Mouse (Mus musculus): ENCODE data around the gene Bdnf.

The Bdnf gene

DNA sequence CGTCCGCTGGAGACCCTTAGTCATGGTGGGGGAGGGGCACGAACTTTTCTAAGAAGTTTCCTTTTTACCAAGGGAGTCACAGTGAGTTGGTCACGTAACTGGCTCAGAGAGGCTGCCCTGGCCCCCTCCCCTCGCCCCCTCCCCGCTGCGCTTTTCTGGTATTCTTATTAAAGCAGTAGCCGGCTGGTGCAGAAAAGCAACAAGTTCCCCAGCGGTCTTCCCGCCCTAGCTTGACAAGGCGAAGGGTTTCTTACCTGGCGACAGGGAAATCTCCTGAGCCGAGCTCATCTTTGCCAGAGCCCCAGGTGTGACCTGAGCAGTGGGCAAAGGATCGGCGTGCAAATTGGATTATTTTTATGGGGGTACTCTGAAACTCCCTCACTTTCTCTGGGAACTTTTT, at the start of gene Bdnf:
Bdnf (plus strand) TSS at position 169 of the 400 bp plus-strand sequence.
- DNase-seq (ENCODE audit: low read depth, low spot score), result no peak

DNA sequence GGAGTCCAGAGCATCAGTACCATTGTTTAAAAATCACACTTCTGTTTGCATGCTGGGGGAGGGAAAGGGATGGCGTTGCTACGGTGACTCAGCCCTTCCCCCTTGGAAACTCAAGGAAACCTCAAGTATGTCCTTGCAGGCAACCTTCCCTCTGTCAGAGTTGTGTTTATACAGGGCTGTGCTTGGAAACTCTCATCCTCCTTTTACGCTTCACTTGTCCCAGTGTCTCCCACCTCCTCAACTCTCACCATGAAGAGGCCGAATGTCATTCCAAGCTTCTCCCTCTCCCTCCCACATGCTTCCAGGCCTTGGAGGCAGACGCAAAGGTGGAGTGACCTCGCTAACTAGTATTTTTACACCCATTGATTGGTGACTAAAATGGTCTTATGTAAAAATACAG, 47.6 kb upstream of the Bdnf start:
- no peak for DNase-seq (ENCODE audit: low read depth, low spot score)

DNA sequence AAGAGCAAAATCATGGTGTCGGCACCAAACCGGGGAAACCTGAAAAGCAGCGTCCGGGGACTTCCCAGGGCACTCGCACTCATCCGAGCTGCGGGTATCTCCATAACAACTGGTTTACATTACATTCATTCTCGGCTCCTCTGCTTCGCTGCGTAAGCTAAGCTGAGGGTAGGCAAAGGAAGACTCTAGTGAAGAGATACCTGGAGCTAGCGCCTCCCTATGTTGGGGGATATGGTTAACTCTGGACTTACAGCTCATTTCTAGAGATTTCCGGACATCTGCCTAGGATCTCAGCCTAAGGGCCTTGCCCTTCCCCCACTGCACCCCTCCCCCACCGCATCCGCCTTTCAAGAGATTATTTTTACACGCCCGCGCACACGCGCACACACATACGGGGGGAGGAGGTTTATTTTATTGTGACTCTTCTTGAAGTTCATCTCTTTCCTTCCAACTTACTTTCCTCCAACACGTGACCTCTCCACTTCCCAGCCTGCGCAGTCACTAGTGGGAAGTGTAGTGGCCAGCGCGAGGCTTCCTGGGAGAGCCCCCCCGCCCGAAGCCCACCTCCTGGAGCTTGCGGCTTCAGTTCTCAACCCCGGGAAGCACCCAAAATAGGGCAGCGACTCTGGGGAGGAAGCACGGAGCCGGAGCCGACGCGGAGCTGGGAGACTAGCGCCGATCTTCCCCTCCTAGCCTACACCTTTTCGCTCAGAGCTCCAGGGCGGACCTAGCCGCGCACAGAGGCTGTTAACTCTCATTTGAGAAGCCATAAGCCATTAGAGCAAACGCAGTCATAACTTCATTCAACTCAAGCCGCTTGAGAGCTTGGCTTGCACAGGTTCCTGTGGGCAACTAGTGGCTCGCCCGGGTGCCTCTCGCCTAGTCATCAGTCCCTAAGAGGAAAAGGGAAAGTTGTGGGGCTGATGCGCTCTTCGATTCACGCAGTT, 718 bp upstream of the Bdnf start:
- no peak for DNase-seq (ENCODE audit: low read depth, low spot score)

DNA sequence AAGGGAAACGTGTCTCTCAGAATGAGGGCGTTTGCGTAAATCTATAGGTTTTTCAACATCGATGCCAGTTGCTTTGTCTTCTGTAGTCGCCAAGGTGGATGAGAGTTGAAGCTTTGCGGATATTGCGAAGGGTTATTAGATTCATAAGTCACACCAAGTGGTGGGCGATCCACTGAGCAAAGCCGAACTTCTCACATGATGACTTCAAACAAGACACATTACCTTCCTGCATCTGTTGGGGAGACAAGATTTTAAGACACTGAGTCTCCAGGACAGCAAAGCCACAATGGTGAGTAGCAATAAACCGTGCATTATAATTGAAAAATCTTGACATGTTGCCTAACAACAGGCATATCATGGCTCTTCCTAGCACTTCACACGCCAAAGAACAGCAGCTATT, 551 bp downstream of the Bdnf start:
- no peak for DNase-seq (ENCODE audit: low read depth, low spot score)

DNA sequence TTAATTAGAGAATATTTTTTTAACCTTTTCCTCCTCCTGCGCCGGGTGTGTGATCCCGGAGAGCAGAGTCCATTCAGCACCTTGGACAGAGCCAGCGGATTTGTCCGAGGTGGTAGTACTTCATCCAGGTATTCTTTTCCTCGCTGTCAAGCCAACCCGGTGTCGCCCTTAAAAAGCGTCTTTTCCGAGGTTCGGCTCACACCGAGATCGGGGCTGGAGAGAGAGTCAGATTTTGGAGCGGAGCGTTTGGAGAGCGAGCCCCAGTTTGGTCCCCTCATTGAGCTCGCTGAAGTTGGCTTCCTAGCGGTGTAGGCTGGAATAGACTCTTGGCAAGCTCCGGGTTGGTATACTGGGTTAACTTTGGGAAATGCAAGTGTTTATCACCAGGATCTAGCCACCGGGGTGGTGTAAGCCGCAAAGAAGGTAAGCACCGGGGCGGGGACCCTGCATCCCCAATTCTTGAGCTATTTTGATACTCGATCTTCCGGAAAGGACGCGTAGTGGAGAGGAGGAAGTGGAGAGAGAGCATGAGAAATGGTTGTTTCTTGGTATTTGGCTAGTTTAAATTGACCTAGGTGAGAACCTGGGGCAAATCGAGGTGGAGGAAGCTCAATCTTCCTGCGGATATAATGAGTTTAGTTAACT, 1.6 kb downstream of the Bdnf start:
- DNase-seq (ENCODE audit: low read depth, low spot score), result no peak

DNA sequence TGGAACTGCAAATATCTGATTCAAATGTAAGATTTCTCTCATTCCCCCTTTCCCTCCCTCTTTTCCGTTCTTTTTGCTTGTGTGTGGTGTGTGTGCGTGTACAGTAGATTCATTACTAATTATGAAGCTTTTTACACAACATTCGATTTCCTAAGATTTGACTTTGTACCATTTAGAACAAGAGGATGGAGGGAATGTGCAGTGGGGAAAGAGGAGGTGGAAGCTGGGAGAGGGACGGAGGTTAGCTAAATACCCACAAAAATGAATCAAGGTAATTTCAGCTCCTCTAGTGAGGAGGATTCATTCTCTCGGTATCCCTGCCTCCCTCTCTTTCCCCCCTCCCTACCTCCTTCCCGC, 2.1 kb downstream of the Bdnf start:
- DNase-seq (ENCODE audit: low read depth, low spot score), result no peak

DNA sequence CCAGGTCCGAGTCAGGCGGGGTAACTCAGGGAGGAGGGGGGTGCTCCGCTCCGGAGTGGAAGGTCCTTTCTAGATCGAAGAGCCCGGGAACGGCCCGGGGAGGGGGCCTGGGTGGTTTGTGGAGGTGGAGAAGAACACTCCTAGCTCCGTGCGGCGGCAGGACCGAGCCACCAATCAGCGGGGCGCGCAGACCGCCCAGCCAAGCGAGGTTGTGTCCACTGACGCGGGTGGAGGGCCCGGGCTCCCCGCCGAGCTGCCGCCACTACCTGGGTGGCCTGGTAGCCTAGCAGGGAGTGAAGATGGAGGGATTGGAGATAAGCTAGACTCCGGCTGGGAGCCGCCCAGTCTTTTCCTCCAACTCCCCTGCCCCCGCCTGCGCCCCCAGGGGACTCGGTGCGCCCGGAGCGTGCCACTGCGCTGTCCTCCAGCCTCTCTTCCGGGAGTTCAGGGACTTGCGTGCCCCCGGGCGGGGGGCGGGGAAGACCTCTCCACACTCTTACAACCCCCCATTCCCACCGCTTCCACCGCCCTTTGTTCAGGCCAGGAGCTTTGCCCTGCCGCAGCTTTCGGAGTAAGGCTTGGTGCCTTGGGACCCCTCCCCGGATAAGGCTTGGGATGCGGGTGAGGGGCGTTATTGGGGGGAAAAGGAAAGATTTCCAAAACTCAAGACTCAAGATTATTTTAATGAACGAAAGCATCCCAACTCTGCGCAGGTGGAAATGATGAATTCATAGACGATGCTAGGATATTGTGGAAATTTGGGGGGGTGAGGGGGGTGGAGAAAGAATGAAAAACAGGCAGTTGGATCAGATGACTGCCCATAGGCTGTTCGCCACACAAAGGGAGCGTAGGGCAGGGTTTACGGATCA, 3.0 kb downstream of the Bdnf start:
- peak; percentile 51 for DNase-seq (ENCODE audit: low read depth, low spot score)

DNA sequence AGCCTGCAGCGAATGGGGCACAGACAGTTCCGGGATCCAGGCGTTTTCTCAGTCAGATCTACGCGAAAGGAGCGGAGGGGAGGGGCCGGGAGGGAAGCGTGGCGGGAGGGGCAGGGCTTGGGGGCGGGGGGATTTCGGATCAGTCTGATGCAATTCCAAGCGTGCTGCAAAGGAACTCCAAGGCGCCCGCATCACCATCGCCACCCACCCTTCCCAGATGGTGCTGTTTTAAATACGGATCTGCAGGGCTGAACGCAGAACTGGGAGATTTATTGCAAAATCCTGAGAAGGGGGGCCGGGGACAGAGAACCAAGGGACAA, 3.5 kb downstream of the Bdnf start:
- DNase-seq (ENCODE audit: low read depth, low spot score), result peak; percentile 34

DNA sequence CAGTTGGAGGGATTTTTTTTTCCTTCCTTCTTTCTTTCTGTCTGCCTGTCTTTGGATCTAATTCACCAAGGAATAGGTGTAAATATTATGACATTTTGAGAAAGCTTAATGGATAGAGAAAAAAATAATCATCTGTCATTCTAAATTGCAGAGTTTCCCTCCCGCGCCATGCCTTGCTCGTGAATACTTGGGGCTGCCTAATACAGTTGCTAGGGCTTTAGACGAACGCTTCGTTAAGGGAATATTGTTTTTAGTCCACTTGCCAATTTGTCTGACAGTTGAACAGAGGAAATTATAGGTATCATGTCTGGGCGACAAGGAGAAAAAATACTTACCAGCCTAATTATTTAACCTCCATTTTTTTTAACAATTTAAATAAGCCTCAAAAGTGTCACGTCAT, 4.0 kb downstream of the Bdnf start:
- DNase-seq (ENCODE audit: low read depth, low spot score), result no peak

DNA sequence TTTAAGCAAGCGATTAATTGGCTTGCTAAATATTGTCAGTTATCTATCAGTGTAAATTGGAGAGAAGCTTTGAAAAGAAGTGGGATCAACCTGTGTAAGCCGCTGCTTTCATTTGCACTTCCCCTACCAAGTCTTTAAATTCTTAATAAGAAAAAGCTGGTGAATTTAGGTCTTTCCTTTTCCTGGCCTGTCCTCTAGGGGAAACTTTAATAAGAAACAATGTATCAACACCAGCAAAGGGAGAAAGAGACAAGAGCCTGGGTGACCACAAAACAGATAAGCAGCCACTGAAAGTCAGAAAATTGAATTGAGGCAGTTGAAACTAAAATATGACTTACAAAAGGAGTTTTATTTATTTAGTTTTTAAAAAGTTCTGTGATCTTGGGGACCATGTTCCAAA, 4.9 kb downstream of the Bdnf start:
- DNase-seq (ENCODE audit: low read depth, low spot score), result no peak

DNA sequence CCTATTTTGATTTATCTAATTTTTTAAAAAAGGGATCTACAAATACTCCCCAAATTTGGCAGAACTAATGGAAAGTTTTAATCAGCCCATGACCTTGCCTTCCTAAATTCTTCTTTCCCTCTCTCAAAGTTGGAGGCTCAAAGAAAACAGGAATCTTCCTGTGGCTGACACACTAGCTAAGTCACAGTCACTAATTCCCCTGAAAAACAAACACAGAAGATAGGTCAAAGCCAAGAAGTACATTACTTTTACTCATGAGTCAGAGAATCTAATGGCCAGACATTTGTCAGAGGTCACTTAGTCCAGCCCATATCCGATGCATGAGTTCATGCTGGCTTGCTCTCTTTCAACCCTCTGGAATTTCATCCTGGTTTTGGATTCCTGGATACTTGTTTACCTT, 6.6 kb downstream of the Bdnf start:
- DNase-seq (ENCODE audit: low read depth, low spot score), result no peak

DNA sequence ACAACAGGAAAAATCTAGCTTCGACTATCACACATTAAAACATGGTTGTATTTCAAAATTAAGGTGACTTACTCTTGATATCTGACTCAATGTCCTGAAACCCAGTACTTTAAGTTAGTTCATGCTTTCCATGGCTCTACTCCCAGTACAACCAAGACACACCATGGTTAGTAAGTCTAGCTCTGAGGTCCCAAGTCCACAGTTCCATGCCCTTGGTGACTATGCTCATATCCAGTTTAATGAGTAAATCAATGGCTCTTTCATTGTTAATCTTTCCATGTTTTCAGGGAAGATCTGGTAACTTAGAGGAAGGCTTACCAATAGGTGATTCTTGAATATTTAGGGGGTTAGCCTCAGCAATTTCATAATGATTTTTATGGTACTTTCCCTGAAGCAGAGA, 14.2 kb downstream of the Bdnf start:
- DNase-seq (ENCODE audit: low read depth, low spot score), result no peak

DNA sequence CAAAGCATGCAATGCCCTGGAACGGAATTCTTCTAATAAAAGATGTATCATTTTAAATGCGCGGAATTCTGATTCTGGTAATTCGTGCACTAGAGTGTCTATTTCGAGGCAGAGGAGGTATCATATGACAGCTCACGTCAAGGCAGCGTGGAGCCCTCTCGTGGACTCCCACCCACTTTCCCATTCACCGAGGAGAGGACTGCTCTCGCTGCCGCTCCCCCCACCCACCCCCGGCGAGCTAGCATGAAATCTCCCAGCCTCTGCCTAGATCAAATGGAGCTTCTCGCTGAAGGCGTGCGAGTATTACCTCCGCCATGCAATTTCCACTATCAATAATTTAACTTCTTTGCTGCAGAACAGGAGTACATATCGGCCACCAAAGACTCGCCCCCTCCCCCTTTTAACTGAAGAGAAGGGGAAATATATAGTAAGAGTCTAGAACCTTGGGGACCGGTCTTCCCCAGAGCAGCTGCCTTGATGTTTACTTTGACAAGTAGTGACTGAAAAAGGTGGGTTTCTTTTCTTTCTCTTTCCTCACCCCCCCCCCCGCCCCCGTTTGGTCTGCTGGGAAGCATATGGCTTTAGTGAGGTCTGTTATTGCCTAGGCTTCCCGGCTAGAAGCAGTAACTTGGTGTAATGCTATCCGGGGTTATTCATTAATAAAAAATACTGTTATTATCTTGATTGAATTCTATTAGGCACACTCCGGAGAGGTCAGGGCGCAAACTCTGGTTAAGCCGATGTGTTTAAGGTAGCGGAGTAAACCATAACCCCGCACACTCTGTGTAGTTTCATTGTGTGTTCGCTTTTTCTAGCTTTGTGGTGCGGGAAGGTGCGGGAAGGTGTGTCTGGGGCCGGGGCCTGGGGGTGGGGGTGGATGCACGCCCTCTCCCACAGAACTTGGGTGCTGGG, 18.0 kb downstream of the Bdnf start:
- DNase-seq (ENCODE audit: low read depth, low spot score), result no peak

DNA sequence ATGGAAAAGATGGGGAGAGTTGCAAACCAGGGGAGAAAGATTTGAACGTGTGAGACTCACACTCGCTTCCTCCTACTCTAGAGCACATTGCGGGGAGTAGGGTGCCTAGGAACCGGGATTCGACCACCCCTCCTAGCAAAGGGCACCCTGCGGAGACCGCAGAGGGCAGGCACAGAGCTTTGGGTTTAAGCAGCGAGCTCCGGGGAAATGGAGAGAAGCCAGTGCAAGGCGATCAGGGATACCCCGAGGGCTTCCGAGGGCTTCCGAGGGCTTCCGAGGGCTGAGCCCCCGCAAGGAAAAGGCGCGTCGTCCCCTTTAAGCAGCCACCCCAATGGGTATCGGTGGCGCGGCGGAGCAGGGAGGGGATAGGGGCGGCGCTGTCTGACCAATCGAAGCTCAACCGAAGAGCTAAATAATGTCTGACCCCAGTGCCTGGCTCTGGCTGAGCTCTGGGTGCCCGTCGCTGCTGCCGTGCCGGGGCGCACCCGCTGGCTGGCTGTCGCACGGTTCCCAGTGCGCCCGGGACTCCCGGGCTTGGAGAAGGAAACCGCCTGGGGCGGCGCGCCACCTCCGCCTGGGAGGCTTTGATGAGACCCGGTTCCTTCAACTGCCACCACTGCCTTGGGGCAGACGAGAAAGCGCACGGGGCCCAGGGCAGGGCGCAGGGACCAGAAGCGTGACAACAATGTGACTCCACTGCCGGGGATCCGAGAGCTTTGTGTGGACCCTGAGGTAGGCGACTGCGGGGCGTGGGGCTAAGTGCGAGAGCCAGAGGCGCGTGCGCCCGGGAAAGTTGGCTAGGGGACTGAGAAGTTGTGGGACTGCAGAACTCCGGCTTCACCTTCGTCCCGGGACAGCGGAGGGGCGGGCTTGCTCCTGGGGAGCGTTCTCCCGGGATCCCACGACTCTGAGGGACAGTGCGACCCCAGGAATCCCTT, 18.9 kb downstream of the Bdnf start:
- DNase-seq (ENCODE audit: low read depth, low spot score), result peak; percentile 29

DNA sequence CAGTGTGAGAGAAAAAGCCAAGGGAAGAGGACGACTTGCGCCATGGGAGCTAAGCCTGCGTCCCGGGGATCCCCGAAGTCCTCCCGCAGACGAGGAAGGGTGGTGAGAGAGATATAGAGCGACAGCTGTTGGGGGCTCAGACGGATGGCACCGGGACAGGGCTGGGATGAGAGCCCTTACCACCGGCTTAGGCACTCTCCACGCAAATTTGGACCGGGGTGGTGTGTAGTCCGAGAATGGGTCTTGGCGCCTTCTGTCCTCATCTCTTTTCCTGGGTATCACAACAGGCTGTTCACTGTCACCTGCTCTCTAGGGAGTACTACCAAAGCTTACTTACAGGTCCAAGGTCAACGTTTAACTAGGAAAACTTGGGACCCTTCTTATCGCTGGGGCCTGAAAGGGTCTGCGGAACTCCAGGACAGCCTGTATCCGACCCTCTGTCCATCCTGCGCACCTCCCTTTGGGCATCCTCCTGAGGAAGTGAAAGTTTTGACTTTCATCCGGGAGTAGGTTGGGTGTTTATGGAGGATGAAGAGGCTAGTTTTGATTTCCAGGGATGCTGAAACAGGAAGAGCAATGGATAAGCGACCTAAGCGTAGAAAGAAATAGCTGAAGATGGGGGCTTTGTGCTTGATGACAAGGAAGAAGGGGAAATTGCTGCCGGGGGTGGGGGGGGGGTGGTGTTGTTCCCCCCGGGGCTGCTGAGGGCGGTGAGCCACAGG, 19.8 kb downstream of the Bdnf start:
- no peak for DNase-seq (ENCODE audit: low read depth, low spot score)

DNA sequence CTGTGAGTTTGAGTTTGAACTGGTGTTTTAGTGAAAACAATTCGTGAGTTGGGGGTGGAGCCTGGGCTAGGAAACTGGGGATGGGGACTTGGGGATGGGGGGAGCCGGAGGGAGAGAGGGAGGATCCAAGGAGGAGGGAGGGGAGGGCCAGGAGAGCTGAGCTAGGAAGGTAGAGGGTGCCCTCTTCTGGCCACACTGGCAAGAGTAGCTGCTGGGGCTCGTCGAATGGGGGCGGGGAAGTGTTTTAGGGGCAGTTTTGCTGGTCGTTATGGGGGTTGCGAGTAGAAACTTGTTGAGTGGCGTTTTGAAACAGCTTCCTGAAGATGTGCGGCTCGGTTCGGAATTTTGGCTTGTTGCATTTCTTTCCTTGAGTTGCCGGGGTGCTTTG, 20.3 kb downstream of the Bdnf start:
- DNase-seq (ENCODE audit: low read depth, low spot score), result peak; percentile 36

DNA sequence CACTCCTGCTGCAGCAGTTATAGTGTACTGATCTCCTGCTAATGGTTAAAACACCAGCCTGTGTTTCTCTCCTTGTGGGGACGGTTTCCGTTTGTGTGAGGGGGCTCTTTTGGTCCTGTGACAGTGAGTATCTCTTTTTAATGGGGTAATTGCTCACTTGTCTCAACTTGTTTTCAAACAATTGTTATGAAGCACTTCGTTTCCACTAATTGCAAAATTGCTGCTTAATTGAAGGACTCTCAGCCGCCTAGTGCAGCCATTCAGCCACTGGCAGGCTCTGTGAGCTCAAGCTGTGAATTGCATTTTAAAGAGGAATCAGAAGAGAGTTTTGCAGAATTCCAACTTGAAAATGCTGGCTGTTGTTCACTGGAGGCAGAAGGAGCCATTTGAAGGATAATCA, 22.7 kb downstream of the Bdnf start:
- DNase-seq (ENCODE audit: low read depth, low spot score), result no peak

DNA sequence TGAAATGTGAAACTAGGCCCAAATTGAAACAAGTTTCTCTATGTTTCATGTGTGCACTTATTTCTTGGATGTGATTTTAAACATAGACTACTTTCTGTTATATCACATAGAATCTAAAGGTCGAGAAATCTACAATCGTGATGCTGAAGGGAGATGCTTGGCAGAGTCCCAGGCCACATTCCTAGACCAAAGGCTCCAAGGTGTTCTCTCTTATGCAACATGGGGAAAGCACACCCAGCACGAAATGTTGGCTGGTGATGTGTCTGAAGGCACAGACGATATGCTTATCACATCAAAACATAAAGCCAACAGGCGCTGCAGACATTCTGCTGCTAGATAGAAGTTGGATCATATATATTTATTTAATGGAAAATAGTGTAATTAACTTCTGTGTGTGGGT, 25.8 kb downstream of the Bdnf start:
- no peak for DNase-seq (ENCODE audit: low read depth, low spot score)

DNA sequence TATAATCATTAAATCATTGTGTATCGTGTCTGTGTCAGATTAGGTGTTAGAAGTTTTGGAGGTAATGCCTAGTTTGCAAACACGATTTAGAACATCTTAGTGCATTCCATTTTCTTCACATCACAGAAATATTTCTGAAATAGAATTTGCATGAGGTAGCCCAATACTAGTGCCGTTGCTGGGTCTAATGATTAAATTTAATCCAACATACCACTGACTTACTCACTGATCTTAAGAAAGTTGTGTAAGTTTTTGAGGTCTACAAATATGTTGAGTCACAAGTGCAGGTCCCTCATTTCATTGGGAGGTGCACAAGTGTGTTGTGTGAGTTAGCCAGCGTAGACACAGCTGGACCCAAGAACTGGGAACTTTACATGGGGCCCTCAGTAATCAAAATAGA, 29.1 kb downstream of the Bdnf start:
- DNase-seq (ENCODE audit: low read depth, low spot score), result no peak

DNA sequence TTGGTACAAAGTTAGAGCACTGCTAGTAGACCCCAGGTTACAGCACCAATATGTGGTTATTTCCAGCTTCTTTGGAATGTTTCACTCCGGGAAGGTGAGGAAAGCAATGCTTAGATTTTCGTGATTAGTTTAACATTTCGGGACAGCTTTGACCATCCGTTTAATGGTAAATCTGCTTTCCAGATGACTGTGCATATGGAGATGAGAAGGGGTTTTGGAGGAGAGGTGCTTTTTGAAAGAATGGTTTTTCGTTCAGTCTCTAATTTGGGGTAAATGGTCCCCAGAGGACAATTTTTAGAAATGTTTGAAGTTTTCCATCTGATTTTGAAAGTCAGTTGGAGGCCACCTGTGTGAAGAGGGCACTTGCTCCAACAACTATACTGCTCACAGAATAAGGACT, 29.6 kb downstream of the Bdnf start:
- no peak for DNase-seq (ENCODE audit: low read depth, low spot score)
